Mouse (Mus musculus): Measurements from ENCODE around the gene Psmd7.

Psmd7 gene

GRCm38 (mm10) chr8:107587995-107588780 lies at the start of gene Psmd7:
Gene Psmd7, minus strand, starts transcription at chr8:107588464.
- DNase-seq (ENCODE audit: low spot score): peak; percentile 95

- no peak for DNase-seq (ENCODE audit: low spot score)
Measured at GRCm38 (mm10) chr8:107633734-107634133, 45.5 kb upstream of the Psmd7 start.

GRCm38 (mm10) chr8:107629701-107630100 lies 41.4 kb upstream of the Psmd7 start:
- no peak for DNase-seq (ENCODE audit: low spot score)

GRCm38 (mm10) chr8:107628501-107629149 lies 40.4 kb upstream of the Psmd7 start:
- no peak for DNase-seq (ENCODE audit: low spot score)

GRCm38 (mm10) chr8:107627881-107628280 lies 39.6 kb upstream of the Psmd7 start:
- peak; percentile 3 for DNase-seq (ENCODE audit: low spot score)

GRCm38 (mm10) chr8:107624301-107624700 lies 36.0 kb upstream of the Psmd7 start:
- peak; percentile 11 for DNase-seq (ENCODE audit: low spot score)

- peak; percentile 21 for DNase-seq (ENCODE audit: low spot score)
Measured at GRCm38 (mm10) chr8:107621930-107622623, 33.8 kb upstream of the Psmd7 start.

- DNase-seq (ENCODE audit: low spot score): peak; percentile 13
Measured at GRCm38 (mm10) chr8:107621136-107621535, 32.9 kb upstream of the Psmd7 start.

GRCm38 (mm10) chr8:107618499-107618898 lies 30.2 kb upstream of the Psmd7 start:
- peak; percentile 23 for DNase-seq (ENCODE audit: low spot score)

- peak; percentile 0 for DNase-seq (ENCODE audit: low spot score)
Measured at GRCm38 (mm10) chr8:107613411-107613810, 25.1 kb upstream of the Psmd7 start.

GRCm38 (mm10) chr8:107610845-107611244 lies 22.6 kb upstream of the Psmd7 start:
- peak; percentile 39 for DNase-seq (ENCODE audit: low spot score)

GRCm38 (mm10) chr8:107608751-107609150 lies 20.5 kb upstream of the Psmd7 start:
- DNase-seq (ENCODE audit: low spot score): no peak

- DNase-seq (ENCODE audit: low spot score): peak; percentile 87
Measured at GRCm38 (mm10) chr8:107603026-107603425, 14.8 kb upstream of the Psmd7 start.

- DNase-seq (ENCODE audit: low spot score): no peak
Measured at GRCm38 (mm10) chr8:107599691-107600090, 11.4 kb upstream of the Psmd7 start.

- no peak for DNase-seq (ENCODE audit: low spot score)
Measured at GRCm38 (mm10) chr8:107597731-107598130, 9.5 kb upstream of the Psmd7 start.

GRCm38 (mm10) chr8:107594817-107595216 lies 6.6 kb upstream of the Psmd7 start:
- DNase-seq (ENCODE audit: low spot score): no peak

- DNase-seq (ENCODE audit: low spot score): no peak
Measured at GRCm38 (mm10) chr8:107593967-107594729, 5.9 kb upstream of the Psmd7 start.

- no peak for DNase-seq (ENCODE audit: low spot score)
Measured at GRCm38 (mm10) chr8:107587429-107587994, 752 bp downstream of the Psmd7 start.

- no peak for DNase-seq (ENCODE audit: low spot score)
Measured at GRCm38 (mm10) chr8:107582136-107582535, 6.1 kb downstream of the Psmd7 start.

- no peak for DNase-seq (ENCODE audit: low spot score)
Measured at GRCm38 (mm10) chr8:107581536-107581935, 6.7 kb downstream of the Psmd7 start.

GRCm38 (mm10) chr8:107580879-107581278 lies 7.4 kb downstream of the Psmd7 start:
- no peak for DNase-seq (ENCODE audit: low spot score)

GRCm38 (mm10) chr8:107578541-107578940 lies 9.7 kb downstream of the Psmd7 start:
- no peak for DNase-seq (ENCODE audit: low spot score)

Measured in testis, postnatal 10 days (tissue).